Mouse (Mus musculus) ES-E14 (cell line): ENCODE data around the gene Kxd1.

Source experiments
- CHD2 ChIP-seq: IDR thresholded peaks from 2 replicates; pipeline ENCODE4 v1.6.1; 2014; ENCODE audit warnings: mild to moderate bottlenecking, low read depth, low read length, inconsistent platforms
- HCFC1 ChIP-seq: IDR thresholded peaks from 2 replicates; pipeline ENCODE4 v1.6.1; 2012; ENCODE audit warnings: low read length, inconsistent platforms, borderline replicate concordance; ENCODE audit not compliant: insufficient read depth
- MAFK ChIP-seq: IDR thresholded peaks from 2 replicates; pipeline ENCODE4 v1.6.1; 2014; ENCODE audit warnings: mild to moderate bottlenecking, low read depth, low read length, inconsistent platforms; ENCODE audit not compliant: insufficient read depth
- ZC3H11A ChIP-seq: IDR thresholded peaks from 2 replicates; pipeline ENCODE4 v1.6.1; 2012; ENCODE audit warnings: low read depth, mild to moderate bottlenecking, inconsistent platforms, low read length, borderline replicate concordance
- ZNF384 ChIP-seq: IDR thresholded peaks from 2 replicates; pipeline ENCODE4 v1.6.1; 2012; ENCODE audit warnings: low read depth, low read length, inconsistent platforms

DNA sequence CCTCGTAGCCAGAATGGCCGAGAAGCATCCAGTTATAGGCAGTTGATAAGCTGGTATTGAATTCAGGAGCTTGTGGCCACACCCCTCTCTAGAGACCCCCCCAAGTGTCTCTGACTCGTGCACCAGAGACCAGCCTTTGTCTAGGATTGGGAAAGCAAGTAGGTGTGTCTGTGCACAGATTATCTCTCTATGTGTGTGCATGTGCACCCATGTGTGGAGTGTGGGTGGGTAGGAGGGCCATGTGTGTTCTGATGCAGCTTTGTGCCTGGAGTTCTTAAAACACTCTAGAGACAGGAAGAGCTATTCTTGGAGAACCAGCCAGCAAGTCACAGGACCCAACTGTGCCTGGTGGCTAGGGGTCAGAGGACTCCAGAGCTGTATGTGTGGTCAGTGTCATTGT lies 32.8 kb upstream of the Kxd1 start:
- TF ChIP-seq ZNF384 (no peak), CHD2 (no peak), HCFC1 (no peak), MAFK (no peak), ZC3H11A (no peak)
